Mouse (Mus musculus) MN1 (cell line): Measurements from ENCODE around the gene Cyb561d2.

Experiments
- DNase-seq: peaks from one replicate; pipeline ENCODE4 v3.0.0-alpha.2; 2016; ENCODE audit warnings: low spot score

Gene Cyb561d2

DNA sequence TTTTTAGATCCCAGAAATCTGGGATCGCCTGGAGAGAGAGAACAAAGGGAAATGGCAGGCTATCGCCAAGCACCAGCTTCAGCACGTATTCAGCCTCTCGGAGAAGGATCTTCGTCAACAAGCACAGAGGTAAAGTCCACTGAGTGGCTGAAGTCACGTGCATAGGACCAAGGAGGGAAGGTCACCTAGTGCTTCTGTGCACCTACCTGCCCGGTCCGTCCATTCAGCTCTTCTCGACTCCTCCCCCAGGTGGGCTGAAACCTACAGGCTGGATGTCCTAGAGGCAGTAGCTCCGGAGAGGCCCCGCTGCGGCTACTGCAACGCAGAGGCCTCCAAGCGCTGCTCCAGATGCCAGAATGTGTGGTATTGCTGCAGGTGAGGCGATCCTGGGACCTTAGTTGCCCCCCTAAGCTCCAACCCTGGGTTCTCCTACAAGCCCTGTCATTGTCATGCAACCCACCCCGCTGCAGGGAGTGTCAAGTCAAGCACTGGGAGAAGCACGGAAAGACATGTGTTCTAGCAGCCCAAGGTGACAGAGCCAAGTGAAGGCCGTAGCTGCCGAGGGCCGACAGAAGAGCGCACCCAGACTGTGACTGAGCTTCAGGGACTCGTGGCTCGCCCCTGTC lies 8.6 kb upstream of the Cyb561d2 start:
- DNase-seq: no peak

DNA sequence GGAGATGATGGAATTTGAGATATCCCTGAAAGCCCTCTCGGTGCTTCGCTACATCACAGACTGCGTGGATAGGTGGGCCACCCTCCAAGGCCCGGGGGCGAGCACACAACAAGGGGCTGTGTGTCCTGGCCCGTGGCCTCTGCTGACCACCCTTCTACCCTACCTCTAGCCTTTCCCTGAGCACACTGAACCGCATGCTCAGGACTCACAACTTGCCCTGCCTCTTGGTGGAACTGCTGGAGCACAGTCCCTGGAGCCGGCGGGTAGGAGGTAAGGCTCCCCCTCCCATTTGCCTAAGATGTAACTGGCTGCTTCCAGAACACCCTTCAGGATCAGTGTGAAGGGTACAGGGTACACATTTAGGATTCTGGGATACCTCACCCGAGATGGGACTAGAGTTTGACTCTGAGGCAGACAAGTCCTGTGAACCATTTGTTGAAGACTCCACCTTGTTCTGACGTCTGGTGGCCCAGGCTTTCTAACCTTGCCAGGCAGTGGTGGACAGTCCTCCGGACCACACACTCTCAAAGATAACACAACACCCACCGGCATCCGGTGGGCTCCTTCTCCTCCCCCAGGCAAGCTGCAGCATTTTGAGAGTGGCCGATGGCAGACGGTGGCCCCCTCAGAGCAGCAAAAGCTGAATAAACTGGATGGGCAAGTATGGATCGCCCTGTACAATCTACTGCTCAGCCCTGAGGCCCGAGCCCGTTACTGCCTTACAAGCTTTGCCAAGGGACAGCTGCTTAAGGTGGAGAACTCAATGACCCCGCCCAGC lies 7.5 kb upstream of the Cyb561d2 start:
- no peak for DNase-seq

DNA sequence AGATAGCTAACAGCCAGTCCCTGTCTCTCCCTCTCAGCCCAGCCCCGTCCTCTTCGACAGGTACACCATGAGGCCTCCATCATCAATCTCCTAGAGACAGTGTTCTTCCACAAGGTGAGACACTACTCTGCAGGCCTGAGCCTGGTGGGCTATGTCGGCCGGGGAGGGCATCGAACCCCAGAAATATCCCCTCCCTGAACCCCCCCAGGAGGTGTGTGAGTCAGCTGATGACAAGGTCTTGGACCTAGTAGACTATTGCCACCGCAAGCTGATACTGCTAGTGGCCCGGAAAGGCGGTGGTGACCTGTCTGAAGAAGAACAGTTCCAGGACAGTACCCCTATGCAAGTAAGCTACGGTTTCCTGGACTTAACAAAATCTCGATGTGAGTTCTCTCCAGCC lies 6.8 kb upstream of the Cyb561d2 start:
- DNase-seq: no peak

DNA sequence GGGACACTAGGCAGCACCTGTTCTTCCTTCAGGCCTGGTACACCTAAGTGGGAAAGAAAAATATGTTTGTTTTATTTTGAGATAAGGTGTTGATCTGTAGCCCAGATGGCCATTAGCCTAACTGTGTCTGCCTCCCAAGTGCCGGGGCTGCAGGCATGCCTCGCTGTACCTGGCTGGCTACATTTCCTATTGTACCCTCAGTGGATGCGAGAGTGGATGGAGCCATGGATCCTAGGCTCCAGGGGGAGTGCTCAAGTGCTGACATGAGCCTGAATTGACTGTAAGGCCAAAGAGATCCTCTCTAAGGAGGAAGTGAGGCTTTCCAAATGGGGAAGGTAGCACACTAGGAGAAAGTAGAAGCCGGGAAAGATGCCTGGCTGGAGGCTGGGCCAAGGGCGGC lies 6.0 kb upstream of the Cyb561d2 start:
- no peak for DNase-seq

DNA sequence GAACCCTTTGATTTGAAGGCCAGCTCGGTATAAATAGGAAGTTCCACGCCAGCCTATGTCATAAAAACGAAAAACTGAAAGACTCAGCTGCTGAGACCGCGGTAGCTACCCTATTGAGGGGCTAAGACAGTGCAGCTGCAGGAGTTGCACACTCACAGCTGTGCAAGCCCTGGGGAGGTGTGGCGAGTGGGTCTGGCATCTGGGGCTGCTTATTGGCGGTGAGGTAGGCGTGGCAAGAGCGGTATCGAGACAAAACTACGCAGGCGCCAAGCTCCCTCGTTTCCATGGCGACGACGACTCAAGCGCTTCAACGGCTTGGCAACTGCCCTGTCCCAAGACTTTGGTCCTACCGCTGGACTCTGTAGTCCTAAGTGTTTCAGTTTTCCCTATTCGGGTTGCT lies 5.0 kb upstream of the Cyb561d2 start, which contains the start of gene Zmynd10:
TSS of gene Zmynd10 (plus strand) at position 273 of the 400 bp plus-strand sequence.
- peak; percentile 93 for DNase-seq

DNA sequence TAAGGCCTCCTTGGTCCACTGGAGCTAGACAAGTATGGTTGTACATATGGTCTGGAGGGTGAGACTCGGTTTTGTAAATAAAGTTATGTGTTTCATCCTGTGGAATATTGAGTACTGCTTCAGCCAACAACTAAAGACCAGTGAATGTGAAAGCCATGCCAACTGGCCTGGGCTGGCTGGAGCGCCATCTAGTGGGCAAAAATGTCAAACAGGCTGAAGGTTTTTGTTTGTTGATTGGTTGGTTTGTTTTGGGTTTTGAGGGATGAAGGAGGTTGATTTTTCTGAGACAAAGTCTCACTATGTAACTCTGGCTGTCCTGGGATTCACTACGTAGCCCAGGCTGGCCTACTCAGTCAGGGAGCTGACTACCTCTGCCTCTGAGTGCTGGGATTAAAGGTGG lies 3.6 kb upstream of the Cyb561d2 start:
- DNase-seq: peak; percentile 77

DNA sequence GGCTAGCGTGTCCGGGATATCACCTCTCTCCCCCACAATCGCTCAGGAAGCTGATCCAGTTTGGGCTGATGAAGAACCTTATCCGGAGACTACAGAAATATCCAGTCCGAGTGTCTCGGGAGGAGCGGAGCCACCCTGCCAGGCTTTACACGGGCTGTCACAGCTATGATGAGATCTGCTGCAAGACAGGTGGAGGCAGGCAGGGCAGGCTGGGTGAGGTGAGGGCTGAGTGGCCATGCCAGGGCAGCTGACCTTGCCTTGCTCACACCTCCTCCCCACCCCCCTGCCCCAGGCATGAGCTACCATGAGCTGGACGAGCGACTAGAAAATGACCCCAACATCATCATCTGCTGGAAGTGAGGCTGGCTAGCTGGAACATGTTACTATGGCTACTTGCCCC lies 3.2 kb upstream of the Cyb561d2 start:
- no peak for DNase-seq

DNA sequence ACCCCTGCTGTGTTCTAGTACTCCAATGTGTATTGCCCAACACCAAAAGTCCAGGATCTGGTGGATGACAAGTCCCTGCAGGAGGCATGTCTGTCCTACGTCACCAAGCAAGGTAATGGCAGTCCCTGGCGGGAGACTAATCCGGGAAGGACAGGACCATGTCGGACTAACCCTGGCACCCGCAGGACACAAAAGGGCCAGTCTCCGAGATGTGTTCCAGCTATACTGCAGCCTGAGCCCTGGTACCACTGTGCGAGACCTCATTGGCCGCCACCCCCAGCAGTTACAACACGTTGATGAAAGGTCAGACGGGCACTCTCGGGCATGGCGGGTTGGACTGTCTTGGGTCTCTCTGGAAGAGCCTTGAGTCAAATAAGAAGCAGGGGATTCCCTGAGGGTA lies 2.7 kb upstream of the Cyb561d2 start:
- no peak for DNase-seq

DNA sequence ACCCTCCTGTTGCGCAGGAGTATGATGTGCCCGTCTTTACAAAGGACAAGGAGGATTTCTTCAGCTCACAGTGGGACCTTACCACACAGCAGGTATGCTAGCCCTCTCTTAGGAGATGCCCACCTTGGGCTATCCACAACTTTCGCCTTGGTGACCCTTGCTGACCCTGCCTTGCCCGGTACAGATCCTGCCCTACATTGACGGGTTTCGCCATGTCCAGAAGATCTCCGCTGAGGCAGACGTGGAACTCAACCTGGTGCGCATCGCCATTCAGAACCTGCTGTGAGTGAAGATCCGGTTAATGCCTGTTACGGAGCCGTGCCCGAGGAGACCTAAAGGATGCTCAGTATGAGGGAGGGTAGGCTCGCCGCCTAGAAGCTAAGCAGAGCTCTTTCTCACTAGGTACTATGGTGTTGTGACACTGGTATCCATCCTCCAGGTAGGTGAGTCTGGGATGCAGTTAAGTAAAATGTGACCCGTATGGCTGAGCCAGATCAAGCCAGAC lies 2.3 kb upstream of the Cyb561d2 start:
- DNase-seq: no peak

DNA sequence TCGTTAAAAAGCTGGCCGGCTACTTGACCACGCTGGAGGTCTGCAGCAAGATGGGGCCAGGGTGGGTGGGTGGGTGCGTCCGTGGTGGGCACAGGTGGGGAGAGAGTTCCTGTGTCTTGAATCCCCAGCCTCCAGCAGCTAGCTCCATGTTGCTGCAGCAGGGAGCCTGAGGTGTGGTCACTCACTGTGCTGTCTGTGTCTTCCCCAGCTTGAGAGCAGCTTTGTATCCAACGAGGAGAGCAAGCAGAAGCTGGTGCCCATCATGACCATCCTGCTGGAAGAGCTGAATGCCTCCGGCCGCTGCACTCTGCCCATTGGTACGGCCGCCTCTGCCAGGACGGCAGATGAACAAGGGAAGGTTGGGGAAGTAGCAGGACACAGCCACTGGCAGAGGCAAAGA lies 1.3 kb upstream of the Cyb561d2 start:
- no peak for DNase-seq

DNA sequence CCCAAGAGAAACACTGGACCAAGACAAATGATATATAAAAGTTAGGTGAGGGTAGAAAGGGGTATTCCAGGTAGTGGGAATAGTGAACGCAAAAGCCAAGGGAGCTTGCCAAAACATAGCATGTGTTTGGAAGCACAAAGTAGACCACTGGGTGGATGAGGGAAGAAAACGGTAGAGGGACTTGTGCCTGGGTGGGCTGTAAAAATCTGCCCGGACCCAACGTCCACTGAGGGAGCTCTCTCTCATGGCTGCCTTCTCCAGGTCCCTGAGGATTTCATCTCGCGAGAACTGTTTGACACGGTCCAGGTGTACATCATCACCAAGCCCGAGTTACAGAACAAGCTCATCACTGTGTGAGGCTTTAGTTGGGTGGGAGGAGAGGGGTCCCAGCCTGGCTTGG lies 728 bp upstream of the Cyb561d2 start:
- DNase-seq: peak; percentile 35

DNA sequence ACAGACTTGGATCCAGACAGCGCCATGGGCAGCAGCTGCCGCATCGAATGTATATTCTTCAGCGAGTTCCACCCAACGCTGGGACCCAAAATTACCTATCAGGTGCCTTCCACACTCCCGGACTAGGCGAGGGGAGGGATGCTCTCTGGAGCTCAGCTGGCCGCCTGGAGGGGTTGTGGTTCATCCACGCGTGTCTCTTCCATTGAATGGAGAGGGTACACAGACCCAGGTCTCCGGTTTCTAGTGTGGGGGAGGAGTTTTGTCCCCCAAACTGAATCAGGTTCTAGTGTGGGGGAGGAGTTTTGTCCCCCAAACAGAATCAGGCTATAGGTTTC lies 326 bp upstream of the Cyb561d2 start:
- DNase-seq: no peak

DNA sequence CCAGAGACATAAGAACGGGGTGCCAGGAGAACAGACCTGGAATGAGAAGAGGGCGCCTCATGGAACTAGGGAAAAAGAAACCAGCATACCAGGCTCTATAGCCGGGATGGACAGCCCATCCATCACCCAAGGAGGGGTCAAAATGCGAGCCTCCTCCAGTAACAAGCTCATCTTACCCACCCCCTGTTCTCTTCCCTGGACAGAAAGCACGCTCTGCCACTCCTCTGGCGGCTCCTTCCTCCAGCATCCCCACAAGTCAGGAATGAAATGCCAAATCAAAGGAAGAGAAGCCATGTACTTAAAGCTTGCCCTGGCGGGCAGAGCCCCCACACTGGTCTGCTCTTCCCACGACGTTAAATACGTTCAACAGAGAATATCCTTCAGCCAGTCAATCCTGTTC lies 988 bp downstream of the Cyb561d2 start:
- no peak for DNase-seq

DNA sequence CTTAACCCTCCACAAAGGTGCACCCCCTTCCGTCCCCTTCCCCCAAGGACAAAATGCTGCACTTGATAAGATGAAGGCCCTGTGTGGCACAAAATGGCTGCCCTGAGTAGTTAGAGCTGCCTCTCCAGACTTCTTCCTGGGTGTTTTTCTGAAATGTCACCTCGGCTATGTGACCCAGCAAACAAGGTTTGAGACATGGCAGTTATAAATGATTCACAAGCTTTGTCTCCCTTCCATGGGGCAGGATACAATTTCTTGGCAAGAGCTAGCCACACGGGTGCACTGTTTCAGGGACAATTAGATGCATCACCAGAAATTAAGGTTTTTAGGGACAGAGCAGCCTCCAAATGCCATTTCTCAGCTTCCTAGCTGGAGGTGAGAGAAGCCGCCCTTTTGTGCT lies 1.6 kb downstream of the Cyb561d2 start:
- no peak for DNase-seq

DNA sequence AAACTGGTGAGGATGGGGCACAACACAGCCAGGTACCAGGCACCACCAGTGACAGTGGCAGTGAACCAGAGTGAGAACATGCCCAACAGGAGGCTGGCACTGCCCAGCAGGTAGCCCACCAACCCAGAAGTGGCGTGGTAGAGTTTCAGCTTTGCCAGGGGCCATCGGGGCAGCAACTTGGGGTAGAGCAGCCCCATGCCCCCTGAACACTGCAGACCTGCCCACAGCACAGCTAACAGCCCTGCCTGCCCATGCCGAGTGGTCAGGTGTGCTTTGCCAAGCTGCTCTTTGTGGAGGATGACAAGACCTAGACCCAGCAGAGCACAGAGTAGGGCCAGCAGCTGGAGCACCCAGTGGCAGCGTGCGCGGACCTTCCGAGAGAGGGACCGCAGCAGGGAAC lies 2.1 kb downstream of the Cyb561d2 start:
- no peak for DNase-seq

DNA sequence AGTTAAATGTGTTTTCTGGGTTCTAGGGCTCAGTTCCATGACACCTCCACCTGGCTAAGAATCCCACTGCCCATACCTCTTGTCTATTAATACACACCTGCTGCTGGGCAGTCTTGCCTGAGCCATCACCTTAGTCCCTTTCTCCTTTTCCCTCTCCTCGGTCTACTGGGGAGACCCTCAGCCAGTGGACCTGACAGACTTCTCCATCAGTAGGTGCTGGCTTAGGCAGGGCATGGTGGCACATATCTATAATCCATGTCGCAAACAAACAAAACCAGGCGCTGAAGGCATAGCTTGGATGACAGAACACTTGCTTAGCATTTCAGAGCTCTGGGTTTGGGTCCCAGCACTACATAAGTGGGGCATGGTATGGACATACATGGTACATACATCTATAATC lies 3.3 kb downstream of the Cyb561d2 start:
- DNase-seq: no peak

DNA sequence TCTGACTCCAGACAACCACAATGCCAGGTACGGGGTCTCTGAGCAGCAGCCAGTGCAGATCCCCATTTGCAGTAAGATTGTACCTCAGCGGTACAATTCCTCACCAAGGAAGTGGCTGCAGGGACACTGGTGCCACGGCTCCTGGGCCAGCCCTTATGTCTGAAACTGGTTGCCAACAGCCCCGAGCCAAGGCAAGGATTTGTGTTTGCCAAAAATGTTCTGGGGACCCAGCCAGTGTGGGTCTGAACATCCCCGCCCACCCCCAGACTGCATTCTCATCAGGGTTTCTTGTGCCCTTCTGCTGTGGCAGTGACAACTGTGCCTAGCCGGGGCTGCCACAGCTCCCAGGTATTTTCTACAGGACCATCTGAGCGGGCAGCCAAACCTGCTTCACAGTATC lies 3.8 kb downstream of the Cyb561d2 start:
- no peak for DNase-seq

DNA sequence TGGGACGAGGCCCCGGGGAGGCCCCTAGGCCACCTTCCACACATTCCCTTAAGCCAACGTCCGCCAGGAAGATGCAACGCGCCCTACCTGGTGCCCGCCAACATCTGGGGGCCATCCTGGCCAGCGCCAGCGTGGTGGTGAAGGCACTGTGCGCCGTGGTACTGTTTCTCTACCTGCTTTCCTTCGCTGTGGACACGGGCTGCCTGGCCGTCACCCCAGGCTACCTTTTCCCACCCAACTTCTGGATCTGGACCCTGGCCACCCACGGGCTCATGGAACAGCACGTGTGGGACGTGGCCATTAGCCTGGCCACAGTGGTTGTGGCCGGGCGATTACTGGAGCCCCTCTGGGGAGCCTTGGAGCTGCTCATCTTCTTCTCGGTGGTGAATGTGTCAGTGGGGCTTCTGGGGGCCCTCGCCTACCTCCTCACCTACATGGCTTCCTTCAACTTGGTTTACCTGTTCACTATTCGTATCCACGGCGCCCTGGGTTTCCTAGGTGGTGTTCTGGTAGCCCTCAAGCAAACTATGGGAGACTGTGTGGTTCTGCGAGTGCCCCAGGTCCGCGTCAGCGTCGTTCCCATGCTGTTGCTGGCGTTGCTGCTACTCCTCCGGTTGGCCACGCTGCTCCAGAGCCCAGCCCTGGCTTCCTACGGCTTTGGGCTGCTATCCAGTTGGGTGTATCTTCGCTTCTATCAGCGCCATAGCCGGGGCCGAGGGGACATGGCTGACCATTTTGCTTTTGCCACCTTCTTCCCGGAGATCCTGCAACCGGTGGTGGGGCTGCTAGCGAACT lies 7.4 kb downstream of the Cyb561d2 start:
- DNase-seq: no peak

DNA sequence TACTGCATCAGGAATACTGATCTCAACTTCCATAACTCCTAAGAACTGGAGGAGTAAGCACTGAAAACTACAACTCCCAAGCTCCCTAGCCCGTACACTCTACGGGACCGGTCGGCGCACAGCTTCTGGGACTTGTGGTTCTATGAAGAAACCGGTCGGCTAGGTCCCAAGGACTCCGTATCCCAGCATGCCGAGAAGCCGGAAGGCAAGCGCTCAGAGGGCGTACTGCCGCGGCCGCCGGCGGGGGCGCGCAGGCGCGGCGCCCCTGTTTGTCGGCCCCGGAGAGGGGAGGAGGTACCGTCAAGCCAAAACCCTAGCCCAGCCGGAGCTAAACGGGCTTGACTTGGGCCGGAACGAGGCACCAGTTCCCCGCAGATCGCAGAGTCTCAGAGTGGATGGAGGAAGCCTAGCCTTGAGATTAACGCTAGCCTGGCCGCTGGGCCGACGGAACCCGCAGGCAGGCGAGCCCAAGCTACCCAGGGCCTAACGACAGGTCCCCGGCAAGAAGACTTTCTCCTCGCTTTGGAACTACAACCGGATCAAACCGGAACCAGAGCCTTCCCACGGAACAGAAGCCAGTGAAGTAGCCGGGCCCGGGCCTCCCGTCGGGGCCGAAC lies 8.1 kb downstream of the Cyb561d2 start, which contains the start of gene Tmem115:
TSS of gene Tmem115 (plus strand) at position 155 of the 617 bp plus-strand sequence.
- DNase-seq: peak; percentile 96

DNA sequence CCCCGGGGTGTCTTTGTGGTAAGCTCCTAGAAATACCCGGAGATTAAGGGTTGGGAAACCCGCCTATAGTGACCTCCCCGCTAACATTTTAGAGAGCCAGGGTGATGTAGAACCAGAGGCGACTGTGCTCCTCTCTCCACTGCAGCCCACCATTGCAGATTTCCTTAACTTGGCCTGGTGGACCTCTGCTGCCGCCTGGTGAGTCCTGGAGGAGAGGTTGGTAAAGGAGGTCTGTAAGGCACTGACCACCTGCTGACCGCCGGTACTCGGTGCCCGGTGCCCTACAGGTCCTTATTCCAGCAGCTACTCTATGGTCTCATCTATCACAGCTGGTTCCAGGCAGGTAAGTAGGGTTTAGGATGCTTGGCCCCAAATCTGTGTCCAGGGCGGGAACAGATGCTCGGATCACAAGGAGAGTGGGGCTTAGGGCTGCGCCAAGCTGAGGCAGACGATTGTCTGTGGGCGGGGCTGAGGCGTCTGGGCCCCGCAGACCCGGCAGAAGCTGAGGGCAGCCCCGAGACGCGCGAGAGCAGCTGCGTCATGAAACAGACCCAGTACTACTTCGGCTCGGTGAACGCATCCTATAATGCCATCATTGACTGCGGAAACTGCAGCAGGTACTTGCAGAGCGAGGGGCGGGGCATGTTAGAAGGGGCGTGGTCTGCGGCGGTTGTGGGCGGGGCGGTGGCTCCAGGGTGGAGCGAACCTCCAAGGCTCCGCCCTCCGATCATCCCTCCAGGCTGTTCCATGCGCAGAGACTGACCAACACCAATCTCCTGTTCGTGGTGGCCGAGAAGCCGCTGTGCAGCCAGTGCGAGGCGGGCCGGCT lies 15.6 kb downstream of the Cyb561d2 start:
- no peak for DNase-seq

DNA sequence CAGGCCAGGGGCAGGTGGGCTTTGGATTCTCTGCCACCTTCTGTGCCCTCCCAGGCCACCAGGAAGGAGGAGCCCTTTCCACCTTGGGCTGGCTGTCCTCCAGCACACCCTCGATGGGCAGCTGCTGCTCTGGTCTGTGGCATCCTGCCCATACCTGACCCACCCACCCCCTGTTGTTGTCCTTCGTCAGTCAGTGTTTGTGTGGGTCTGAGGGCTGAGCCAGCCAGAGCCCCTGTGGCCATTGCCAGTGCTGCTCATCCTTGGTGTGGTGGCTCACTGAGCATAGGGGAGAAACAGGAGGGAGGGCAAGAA lies 19.6 kb downstream of the Cyb561d2 start:
- DNase-seq: peak; percentile 40
